Mouse (Mus musculus): ENCODE measurements at regions not wholly inside any gene's neighbourhood (a gene's known extent, or its start where the extent isn't known, plus 50 kb on each side); places are given as distances from the start of the nearest gene placed in this dataset.
"Not testable (repeated sequence)": the region's sequence is repeated elsewhere in the genome, so short reads cannot be mapped to it uniquely, and the experiment has no call there.

GRCm38 (mm10) chr1:41887556-41887955, 808.0 kb upstream of the Pou3f3 start:
- no peak for DNase-seq (ENCODE audit: low spot score in 2 of 2)

- no peak for DNase-seq (ENCODE audit: low spot score in 2 of 2)
These were observed 807.4 kb upstream of the Pou3f3 start for GRCm38 (mm10) chr1:41888213-41888612.

GRCm38 (mm10) chr1:41888966-41889365, 806.6 kb upstream of the Pou3f3 start:
- no peak for DNase-seq (ENCODE audit: low spot score in 2 of 2)

GRCm38 (mm10) chr1:41889940-41890339, 805.6 kb upstream of the Pou3f3 start:
- DNase-seq (ENCODE audit: low spot score in 2 of 2): no peak

- DNase-seq (ENCODE audit: low spot score in 2 of 2): no peak
These were observed 804.6 kb upstream of the Pou3f3 start for GRCm38 (mm10) chr1:41890714-41891689.

- DNase-seq (ENCODE audit: low spot score in 2 of 2): no peak
These were observed 803.8 kb upstream of the Pou3f3 start for GRCm38 (mm10) chr1:41891730-41892129.

GRCm38 (mm10) chr1:41892376-41892775, 803.2 kb upstream of the Pou3f3 start:
- no peak for DNase-seq (ENCODE audit: low spot score in 2 of 2)

- DNase-seq (ENCODE audit: low spot score in 2 of 2): no peak
These were observed 797.7 kb upstream of the Pou3f3 start for GRCm38 (mm10) chr1:41897768-41898330.

- DNase-seq (ENCODE audit: low spot score in 2 of 2): no peak
These were observed 795.2 kb upstream of the Pou3f3 start for GRCm38 (mm10) chr1:41900370-41900769.

- no peak for DNase-seq (ENCODE audit: low spot score in 2 of 2)
These were observed 789.6 kb upstream of the Pou3f3 start for GRCm38 (mm10) chr1:41905971-41906370.

GRCm38 (mm10) chr1:41908001-41908807, 787.4 kb upstream of the Pou3f3 start:
- DNase-seq (ENCODE audit: low spot score in 2 of 2): no peak

GRCm38 (mm10) chr1:41908808-41909110, 786.8 kb upstream of the Pou3f3 start:
- no peak for DNase-seq (ENCODE audit: low spot score in 2 of 2)

GRCm38 (mm10) chr1:41909799-41910198, 785.8 kb upstream of the Pou3f3 start:
- no peak for DNase-seq (ENCODE audit: low spot score in 2 of 2)

- DNase-seq (ENCODE audit: low spot score in 2 of 2): no peak
These were observed 778.7 kb upstream of the Pou3f3 start for GRCm38 (mm10) chr1:41916730-41917347.

GRCm38 (mm10) chr1:41917807-41918206, 777.8 kb upstream of the Pou3f3 start:
- not testable (repeated sequence) for DNase-seq (ENCODE audit: low spot score in 2 of 2)

- DNase-seq (ENCODE audit: low spot score in 2 of 2): no peak
These were observed 776.9 kb upstream of the Pou3f3 start for GRCm38 (mm10) chr1:41918394-41919262.

GRCm38 (mm10) chr1:41933777-41934176, 761.8 kb upstream of the Pou3f3 start:
- no peak for DNase-seq (ENCODE audit: low spot score in 2 of 2)

- no peak for DNase-seq (ENCODE audit: low spot score in 2 of 2)
These were observed 759.6 kb upstream of the Pou3f3 start for GRCm38 (mm10) chr1:41935912-41936478.

- DNase-seq (ENCODE audit: low spot score in 2 of 2): no peak
These were observed 734.6 kb upstream of the Pou3f3 start for GRCm38 (mm10) chr1:41960982-41961381.

- no peak for DNase-seq (ENCODE audit: low spot score in 2 of 2)
These were observed 714.0 kb upstream of the Pou3f3 start for GRCm38 (mm10) chr1:41981545-41981944.

GRCm38 (mm10) chr1:42006235-42006634, 689.3 kb upstream of the Pou3f3 start:
- DNase-seq (ENCODE audit: low spot score in 2 of 2): no peak

All from heart, adult 9 months (tissue).